Mouse (Mus musculus) spleen, adult 2 months (tissue): ENCODE data around the gene AL732309.1. TPM values are rescaled to one million over a fixed set of nuclear protein-coding genes. Genes with fewer than 3 reads are reported as not detected.
"Not testable (repeated sequence)": the region's sequence is repeated elsewhere in the genome, so short reads cannot be mapped to it uniquely, and the experiment has no call there.

Source experiments
- DNase-seq, 2 experiments: peaks; one replicate each; pipeline versions ENCODE4 v3.0.0 to v3.0.0-alpha.2; 2012 to 2021; ENCODE audit warnings: low spot score in 2 of 2, low read depth in 1 of 2
- H3K27ac ChIP-seq: fragments of 200-500 bp; 2 replicates; pipeline ENCODE4 v1.5.1; 2012; ENCODE audit warnings: low read length, inconsistent platforms; ENCODE audit not compliant: insufficient read depth
- H3K27me3 ChIP-seq: fragments of 200-500 bp; 2 replicates; pipeline ENCODE4 v1.6.1; 2012; ENCODE audit warnings: mild to moderate bottlenecking, moderate library complexity, low read length, inconsistent platforms; ENCODE audit not compliant: control insufficient read depth, insufficient read depth
- H3K36me3 ChIP-seq: fragments of 200-500 bp; 2 replicates; pipeline ENCODE4 v1.6.1; 2012; ENCODE audit warnings: mild to moderate bottlenecking, low read length, inconsistent platforms; ENCODE audit not compliant: control insufficient read depth, insufficient read depth
- H3K4me1 ChIP-seq: fragments of 200-500 bp; 2 replicates; pipeline ENCODE4 v1.6.1; 2011; ENCODE audit warnings: inconsistent platforms; ENCODE audit not compliant: control insufficient read depth, insufficient read depth, insufficient read length
- H3K4me3 ChIP-seq: fragments of 200-500 bp; 2 replicates; pipeline ENCODE4 v1.5.1; 2011; ENCODE audit warnings: mild to moderate bottlenecking, inconsistent platforms; ENCODE audit not compliant: insufficient read depth, insufficient read length; ENCODE audit errors: extremely low read depth
- CTCF ChIP-seq: fragments of 200-500 bp; IDR thresholded peaks from 2 replicates; pipeline ENCODE4 v1.5.1; 2011; ENCODE audit warnings: mild to moderate bottlenecking, inconsistent platforms; ENCODE audit not compliant: insufficient read depth, insufficient read length, insufficient replicate concordance; ENCODE audit errors: extremely low read depth
- POLR2A ChIP-seq: fragments of 200-500 bp; IDR thresholded peaks from 2 replicates; pipeline ENCODE4 v1.6.1; 2011; ENCODE audit warnings: low read depth, low read length, inconsistent platforms
- WGBS: fragments of 180-500 bp; shearing (Covaris S2); methylation state at CpG from one replicate; pipeline ENCODE4 v1.1.7; 2018; 5-methylcytosine and 5-hydroxymethylcytosine counted together
- polyA plus RNA-seq: library from polyadenylated mRNA; depleted of rRNA; stranded (reverse); fragments of >200 nt; gene quantifications from 2 replicates; pipeline ENCODE4 v1.2.3, GENCODE M21; 2012

AL732309.1 gene
- polyA plus RNA-seq, 1 experiment: 21.0 TPM

DNA sequence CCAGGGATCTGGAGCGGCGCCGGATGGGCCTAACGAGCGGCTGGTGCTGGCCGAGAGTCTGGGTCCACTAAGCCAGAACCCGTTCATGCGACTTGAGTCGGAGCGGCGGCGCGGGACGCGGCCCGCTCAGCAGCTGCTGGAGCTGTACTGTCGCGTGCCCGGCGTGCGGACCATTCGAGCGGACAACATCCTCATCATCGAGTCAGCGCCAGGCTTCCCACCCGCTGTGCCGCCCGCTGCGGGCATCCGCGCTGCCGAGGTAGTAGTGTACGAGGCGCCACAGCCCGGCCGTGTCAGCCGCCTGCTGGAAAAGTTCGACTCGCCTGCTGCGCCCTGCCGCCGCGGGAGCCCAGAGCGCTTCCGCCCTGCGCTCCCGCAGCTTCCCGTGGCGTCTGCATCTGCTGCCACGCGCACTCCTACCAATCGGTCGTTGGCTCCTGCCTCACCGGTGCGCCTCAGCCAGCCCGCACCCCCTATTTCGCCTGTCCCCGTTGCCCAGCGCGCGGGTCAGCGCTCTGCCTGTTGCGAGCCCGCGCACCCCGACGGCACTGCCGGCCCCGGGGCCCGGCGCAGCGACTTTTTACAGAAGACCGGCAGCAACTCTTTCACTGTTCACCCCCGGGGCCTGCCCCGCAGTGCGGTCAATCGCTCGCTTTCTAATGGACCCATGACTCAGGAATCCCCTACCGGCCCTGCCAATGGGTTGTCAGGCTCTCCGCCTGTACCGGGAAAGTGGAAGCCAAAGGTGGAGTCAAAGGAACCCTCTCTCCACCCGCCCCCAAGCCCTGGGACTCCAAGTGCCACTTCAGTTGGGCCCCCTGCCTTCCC, 16.3 kb upstream of the AL732309.1 start:
- Histone ChIP-seq H3K27me3 (no peaks in the 10 kb centered on the region), H3K27ac (peak overlapping the region; percentile 65), H3K4me3 (peak overlapping the region; percentile 71), H3K36me3 (no peaks in the 10 kb centered on the region), H3K4me1 (peaks cover 20% of the 10 kb centered on the region)
- DNase-seq: peak in 1 of 2 experiments; percentile 33
- under 1% methylated on average over 82 of the region's 82 CpGs for WGBS
- no peak for TF ChIP-seq CTCF
- TF ChIP-seq POLR2A: no peak

DNA sequence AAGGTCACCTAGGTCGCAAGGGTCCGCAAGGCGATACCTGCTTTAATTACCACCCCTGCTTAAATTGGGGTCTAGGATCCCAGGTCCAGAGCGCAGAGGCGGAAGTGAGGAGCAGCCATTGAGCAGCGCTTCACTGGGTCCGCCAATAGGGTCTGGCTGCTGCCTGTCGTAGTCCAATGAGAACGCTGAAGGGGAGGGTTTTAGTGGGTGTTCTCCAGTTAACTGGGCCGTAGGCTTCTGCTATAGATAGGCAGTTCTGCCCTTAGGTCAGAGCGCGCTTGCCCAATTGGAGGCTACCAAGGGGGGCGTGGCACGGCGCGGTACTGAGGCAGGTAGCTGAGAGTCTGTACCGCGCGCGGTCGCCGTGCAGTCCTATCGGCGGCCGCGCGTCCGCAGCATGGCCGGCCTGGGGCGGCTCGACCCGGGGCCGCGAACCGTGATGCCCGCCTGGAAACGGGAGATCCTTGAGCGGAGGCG, 15.7 kb upstream of the AL732309.1 start, which contains the start of gene Tprn:
Gene Tprn, plus strand, starts transcription at position 328 of the 477 bp plus-strand sequence.
- Histone ChIP-seq H3K27ac (peak within 1 kb of the TSS; percentile 65), H3K4me3 (peak within 1 kb of the TSS; percentile 71), H3K27me3 (no peaks in the 10 kb centered on the region), H3K36me3 (no peaks in the 10 kb centered on the region), H3K4me1 (peaks cover 20% of the 10 kb centered on the region)
- WGBS: under 1% methylated on average over 39 of the region's 39 CpGs
- DNase-seq: peak; percentile 94 to 97
- peak; percentile 45; the same call in 1 of the 2 replicates for TF ChIP-seq POLR2A
- TF ChIP-seq CTCF: no peak

DNA sequence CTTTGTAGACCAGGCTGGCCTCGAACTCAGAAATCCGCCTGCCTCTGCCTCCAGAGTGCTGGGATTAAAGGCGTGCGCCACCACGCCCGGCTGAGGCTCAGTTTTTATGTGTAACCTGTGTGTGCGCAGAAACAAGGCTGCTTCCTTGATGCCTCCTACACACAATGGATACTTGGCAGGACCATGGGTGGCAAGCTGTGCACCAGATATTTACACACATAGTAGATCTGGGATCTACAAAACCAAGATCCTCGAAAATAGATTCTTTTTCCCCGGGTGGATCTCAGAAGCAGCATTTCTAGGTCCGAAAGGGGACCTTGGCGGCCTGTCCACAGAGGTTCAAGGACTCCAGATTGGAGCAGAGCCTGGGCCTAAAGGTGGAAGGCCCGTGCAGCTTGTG, 15.2 kb upstream of the AL732309.1 start:
- Histone ChIP-seq H3K27ac (0 out of 2 replicates have a peak overlapping the region, but pooled peaks have one; percentile 12), H3K4me3 (peak overlapping the region; percentile 39), H3K27me3 (no peaks in the 10 kb centered on the region), H3K36me3 (no peaks in the 10 kb centered on the region), H3K4me1 (peaks cover 20% of the 10 kb centered on the region)
- WGBS: 54% methylated on average over 12 of the region's 12 CpGs
- TF ChIP-seq CTCF (no peak), POLR2A (no peak)
- DNase-seq: no peak

DNA sequence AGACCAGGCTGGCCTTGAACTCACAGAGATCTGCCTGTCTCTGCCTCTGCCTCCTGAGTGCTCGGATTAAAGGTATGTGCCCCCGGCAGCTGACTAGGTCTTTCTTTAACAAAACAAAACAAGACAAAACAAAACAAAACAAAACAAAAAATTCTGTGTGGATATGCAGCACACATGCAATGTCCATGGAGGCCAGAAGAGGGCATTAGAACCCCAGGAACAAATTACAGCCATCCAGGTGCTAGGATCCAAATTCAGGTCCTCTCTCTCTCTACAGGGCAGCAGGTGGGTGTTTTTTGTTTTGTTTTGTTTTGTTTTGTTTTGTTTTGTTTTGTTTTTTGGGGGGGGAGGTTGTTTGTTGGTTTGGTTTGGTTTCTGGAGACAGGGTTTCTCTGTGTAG, 12.2 kb upstream of the AL732309.1 start:
- no peaks in the 10 kb centered on the region for H3K27me3 ChIP-seq
- peaks cover 18% of the 10 kb centered on the region for H3K4me1 ChIP-seq
- H3K4me3 ChIP-seq: no peak overlapping the region
- no peak for DNase-seq
- H3K27ac ChIP-seq: no peak overlapping the region
- 82% methylated on average over 2 of the region's 2 CpGs for WGBS
- H3K36me3 ChIP-seq: no peaks in the 10 kb centered on the region
- TF ChIP-seq CTCF (peak; percentile 22; the same call in 1 of the 2 replicates), POLR2A (no peak)

DNA sequence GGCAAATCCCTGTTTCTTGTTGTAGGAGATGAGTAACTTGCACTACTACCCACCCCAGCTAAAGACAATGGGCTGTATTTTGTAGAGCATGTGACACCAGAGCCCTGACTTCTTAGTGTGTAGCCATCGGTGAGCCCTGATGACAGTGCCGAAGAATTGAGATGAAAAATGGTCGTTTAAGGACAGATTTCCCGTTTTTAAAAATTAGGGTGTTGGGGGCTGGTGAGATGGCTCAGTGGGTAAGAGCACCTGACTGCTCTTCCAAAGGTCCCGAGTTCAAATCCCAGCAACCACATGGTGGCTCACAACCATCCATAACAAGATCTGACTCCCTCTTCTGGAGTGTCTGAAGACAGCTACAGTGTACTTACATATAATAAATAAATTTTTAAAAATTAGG, 10.6 kb upstream of the AL732309.1 start:
- H3K4me3 ChIP-seq, H3K27ac ChIP-seq, H3K4me1 ChIP-seq, H3K27me3 ChIP-seq, H3K36me3 ChIP-seq, DNase-seq: not testable (repeated sequence)
- 82% methylated on average over 5 of the region's 5 CpGs for WGBS

DNA sequence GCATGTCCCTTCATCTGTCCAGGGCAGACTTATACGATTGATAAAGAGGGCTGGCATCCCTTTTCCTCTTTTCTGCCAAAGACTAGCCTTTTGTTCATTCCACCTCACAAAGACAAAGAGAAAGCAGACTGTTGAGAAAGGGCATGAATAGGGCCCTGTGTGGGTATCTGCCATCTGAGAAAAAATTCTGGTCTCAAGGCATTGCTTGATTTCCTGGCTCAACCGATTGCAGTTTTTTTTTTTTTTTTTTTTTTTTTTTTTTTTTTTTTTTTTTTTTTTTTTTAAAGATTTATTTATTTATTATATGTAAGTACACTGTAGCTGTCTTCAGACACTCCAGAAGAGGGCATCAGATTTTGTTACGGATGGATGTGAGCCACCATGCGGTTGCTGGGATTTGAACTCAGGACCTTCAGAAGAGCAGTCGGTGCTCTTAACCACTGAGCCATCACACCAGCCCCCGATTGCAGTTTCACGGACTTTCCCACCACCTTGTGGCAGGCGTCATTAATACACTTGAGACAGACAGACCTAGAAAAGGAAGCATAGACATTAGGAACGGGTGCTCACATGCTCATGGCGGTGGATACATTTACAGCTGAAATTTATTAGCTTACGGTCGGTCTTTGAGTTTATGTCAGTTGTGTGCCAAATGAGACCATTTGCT, 9.9 kb upstream of the AL732309.1 start:
- WGBS: 27% methylated on average over 12 of the region's 12 CpGs
- 0 out of 2 replicates have a peak overlapping the region, but pooled peaks have one; percentile 98 for H3K4me3 ChIP-seq
- not testable (repeated sequence) for H3K4me1 ChIP-seq, H3K36me3 ChIP-seq, H3K27me3 ChIP-seq, H3K27ac ChIP-seq
- TF ChIP-seq CTCF: peak; percentile 2; the same call in 1 of the 2 replicates
- peak; percentile 55 to 67 for DNase-seq
